Mouse (Mus musculus): Measurements from ENCODE around the gene Rxylt1. TPM values are rescaled to one million over a fixed set of nuclear protein-coding genes. Genes with fewer than 3 reads are reported as not detected.

Gene Rxylt1
- polyA plus RNA-seq (2015; fragmentation: Nextera tagmentation; extraction: Ambion mirVana), result 48.8 and 52.7 TPM in 2 replicates

DNA sequence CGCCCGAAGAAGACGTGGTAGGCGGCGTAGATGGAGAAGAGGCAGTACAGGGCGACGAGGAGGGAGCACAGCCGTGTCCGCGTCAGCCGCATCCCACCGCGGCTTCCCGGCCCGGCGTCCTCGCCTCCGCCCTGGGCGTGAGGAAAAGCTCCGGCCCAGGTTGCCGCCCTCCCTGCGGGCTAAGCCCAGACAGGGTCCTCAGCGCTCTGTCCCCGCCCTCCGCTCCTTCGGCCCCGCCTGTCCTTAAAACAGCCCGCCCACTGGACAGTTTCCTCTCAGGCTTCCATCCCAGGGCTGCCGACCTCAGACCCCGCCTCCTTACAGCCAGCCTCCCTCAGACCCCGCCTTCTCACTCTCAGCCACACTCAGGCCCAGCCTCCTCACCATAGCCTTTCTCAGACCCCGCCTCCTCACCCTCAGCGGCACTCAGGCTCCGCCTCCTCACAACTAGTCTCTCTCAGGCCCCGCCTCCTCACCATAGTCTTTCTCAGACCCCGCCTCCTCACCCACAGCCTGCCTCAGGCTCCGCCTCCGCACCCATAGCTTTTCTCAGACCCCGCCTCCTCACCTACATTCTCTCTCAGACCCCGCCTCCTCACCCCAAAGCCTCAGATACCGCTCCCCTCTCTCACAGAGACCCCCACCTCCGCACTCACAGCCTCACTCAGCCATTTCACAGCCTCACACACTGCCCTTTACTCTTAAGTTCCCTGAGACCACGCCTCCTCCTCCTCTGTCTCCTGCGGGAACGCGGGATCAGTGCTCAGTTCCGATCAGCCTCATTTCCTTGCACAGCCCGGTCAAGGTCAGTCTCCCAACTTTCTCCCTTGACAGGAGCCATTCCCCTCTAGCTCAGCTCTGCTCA lies at the start of gene Rxylt1:
Gene Rxylt1 (minus strand): TSS at position 392 of the 865 bp plus-strand sequence.
- H3K9me3 ChIP-seq, result no peaks in the 10 kb centered on the region
- peak within 1 kb of the TSS; percentile 82 for H3K9ac ChIP-seq
- peak within 1 kb of the TSS; percentile 95 for H3K27ac ChIP-seq
- no peaks in the 10 kb centered on the region for H3K4me1 ChIP-seq
- ATAC-seq (ENCODE audit: insufficient read depth, low FRiP score, low read depth), result peak; percentile 98
- H3K4me2 ChIP-seq, result peak within 1 kb of the TSS; percentile 73
- H3K27me3 ChIP-seq (replicated peaks), result no peaks in the 10 kb centered on the region
- peak within 1 kb of the TSS; percentile 83 for H3K4me3 ChIP-seq (replicated peaks)
- WGBS, result 1% methylated on average over 46 of the region's 48 CpGs
- no peaks in the 10 kb centered on the region for H3K36me3 ChIP-seq

GRCm38 (mm10) chr10:122121290-122121970 lies 24.3 kb upstream of the Rxylt1 start:
- 90% methylated on average over 21 of the region's 21 CpGs for WGBS
- Histone ChIP-seq H3K4me3 (replicated peaks) (no peak overlapping the region), H3K27me3 (replicated peaks) (no peaks in the 10 kb centered on the region), H3K4me1 (no peaks in the 10 kb centered on the region), H3K36me3 (no peaks in the 10 kb centered on the region), H3K9ac (no peak overlapping the region), H3K27ac (no peak overlapping the region), H3K4me2 (no peak overlapping the region), H3K9me3 (no peaks in the 10 kb centered on the region)
- ATAC-seq (ENCODE audit: insufficient read depth, low FRiP score, low read depth), result no peak

- WGBS, result 74% methylated on average over 16 of the region's 16 CpGs
- no peak for ATAC-seq (ENCODE audit: insufficient read depth, low FRiP score, low read depth)
- no peaks in the 10 kb centered on the region for H3K4me1 ChIP-seq
- H3K9ac ChIP-seq, result no peak overlapping the region
- no peaks in the 10 kb centered on the region for H3K9me3 ChIP-seq
- no peaks in the 10 kb centered on the region for H3K27me3 ChIP-seq (replicated peaks)
- no peak overlapping the region for H3K4me2 ChIP-seq
- no peak overlapping the region for H3K4me3 ChIP-seq (replicated peaks)
- no peaks in the 10 kb centered on the region for H3K36me3 ChIP-seq
- no peak overlapping the region for H3K27ac ChIP-seq
Observed at GRCm38 (mm10) chr10:122120500-122121289, 23.5 kb upstream of the Rxylt1 start.

- Histone ChIP-seq H3K27ac (no peak overlapping the region), H3K4me3 (replicated peaks) (no peak overlapping the region), H3K9ac (no peak overlapping the region), H3K9me3 (no peaks in the 10 kb centered on the region), H3K27me3 (replicated peaks) (no peaks in the 10 kb centered on the region), H3K4me1 (no peaks in the 10 kb centered on the region), H3K36me3 (no peaks in the 10 kb centered on the region), H3K4me2 (no peak overlapping the region)
- WGBS, result 63% methylated on average over 6 of the region's 6 CpGs
- ATAC-seq (ENCODE audit: insufficient read depth, low FRiP score, low read depth), result no peak
Observed at GRCm38 (mm10) chr10:122119451-122119850, 22.3 kb upstream of the Rxylt1 start.

- no peaks in the 10 kb centered on the region for H3K27me3 ChIP-seq (replicated peaks)
- H3K9ac ChIP-seq, result no peak overlapping the region
- no peak overlapping the region for H3K4me3 ChIP-seq (replicated peaks)
- no peak overlapping the region for H3K4me2 ChIP-seq
- no peak overlapping the region for H3K27ac ChIP-seq
- 74% methylated on average over 11 of the region's 11 CpGs for WGBS
- ATAC-seq (ENCODE audit: insufficient read depth, low FRiP score, low read depth), result no peak
- no peaks in the 10 kb centered on the region for H3K4me1 ChIP-seq
- no peaks in the 10 kb centered on the region for H3K9me3 ChIP-seq
- H3K36me3 ChIP-seq, result no peaks in the 10 kb centered on the region
Observed at GRCm38 (mm10) chr10:122116636-122117035, 19.5 kb upstream of the Rxylt1 start.

- Histone ChIP-seq H3K9ac (no peak overlapping the region), H3K4me1 (no peaks in the 10 kb centered on the region), H3K4me2 (no peak overlapping the region), H3K36me3 (no peaks in the 10 kb centered on the region), H3K27ac (no peak overlapping the region), H3K27me3 (replicated peaks) (no peaks in the 10 kb centered on the region), H3K9me3 (no peaks in the 10 kb centered on the region), H3K4me3 (replicated peaks) (no peak overlapping the region)
- no peak for ATAC-seq (ENCODE audit: insufficient read depth, low FRiP score, low read depth)
- 58% methylated on average over 3 of the region's 3 CpGs for WGBS
Observed at GRCm38 (mm10) chr10:122106633-122107028, 9.5 kb upstream of the Rxylt1 start.

DNA sequence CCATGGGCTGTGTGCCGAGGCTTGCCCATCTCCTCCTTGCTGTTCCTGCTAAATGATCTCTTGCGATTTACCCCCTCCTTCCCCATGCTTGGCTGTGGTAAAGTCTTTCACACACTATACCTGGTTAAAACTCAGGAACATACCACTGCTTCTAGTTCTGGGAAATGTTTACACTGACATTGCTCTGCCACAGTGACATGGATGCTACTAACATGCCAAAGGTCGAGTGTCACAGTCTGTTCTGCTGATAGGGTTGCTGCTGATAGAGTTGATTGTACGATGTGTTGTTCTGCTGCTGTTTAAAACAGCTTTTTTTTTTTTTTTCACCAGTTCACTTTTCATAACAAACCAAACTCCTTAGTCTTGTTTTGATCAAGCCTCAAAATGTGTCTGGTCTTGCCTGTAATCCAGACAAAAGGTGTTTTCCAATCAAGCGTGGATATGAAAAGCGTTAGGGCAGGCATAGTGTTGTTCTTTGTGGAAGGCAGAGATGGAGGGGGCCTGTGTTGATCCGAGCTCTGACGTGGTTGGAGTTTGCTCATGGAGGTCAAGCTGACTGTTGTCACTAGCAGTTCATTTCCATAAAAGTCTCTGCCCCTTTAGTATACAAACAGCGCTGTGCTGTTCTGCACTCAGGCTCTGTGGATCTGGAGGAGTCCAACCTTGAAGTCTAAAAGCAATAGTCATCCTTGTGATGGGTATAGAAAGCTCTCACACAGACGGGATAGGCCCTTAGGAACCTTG lies 8.9 kb upstream of the Rxylt1 start:
- Histone ChIP-seq H3K4me2 (no peak overlapping the region), H3K9ac (no peak overlapping the region), H3K4me1 (no peaks in the 10 kb centered on the region), H3K36me3 (no peaks in the 10 kb centered on the region), H3K4me3 (replicated peaks) (no peak overlapping the region), H3K9me3 (no peaks in the 10 kb centered on the region), H3K27me3 (replicated peaks) (no peaks in the 10 kb centered on the region), H3K27ac (no peak overlapping the region)
- 58% methylated on average over 10 of the region's 10 CpGs for WGBS
- ATAC-seq (ENCODE audit: insufficient read depth, low FRiP score, low read depth), result no peak

DNA sequence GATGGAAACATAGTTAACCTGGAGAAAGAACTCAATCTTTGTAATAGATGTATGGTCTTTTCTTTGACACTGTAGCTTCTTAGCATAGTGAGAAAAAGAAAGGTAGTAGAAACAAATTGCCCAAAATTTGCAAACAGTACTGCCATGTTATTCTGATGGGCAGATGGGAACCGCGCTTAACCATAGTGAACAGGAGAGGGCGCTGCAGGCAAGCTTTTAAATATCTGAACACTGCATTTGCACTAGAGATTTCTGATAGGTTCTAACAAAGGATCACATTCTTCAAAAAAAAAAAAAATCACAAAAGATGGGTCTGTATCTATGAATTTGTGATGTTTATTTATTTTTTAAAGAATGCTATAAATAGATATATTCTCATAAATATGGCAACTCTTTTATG lies 8.2 kb upstream of the Rxylt1 start:
- H3K4me1 ChIP-seq, result no peaks in the 10 kb centered on the region
- no peaks in the 10 kb centered on the region for H3K9me3 ChIP-seq
- H3K27ac ChIP-seq, result no peak overlapping the region
- 0% methylated on average over 3 of the region's 3 CpGs for WGBS
- H3K4me3 ChIP-seq (replicated peaks), result no peak overlapping the region
- H3K36me3 ChIP-seq, result no peaks in the 10 kb centered on the region
- H3K27me3 ChIP-seq (replicated peaks), result no peaks in the 10 kb centered on the region
- no peak overlapping the region for H3K9ac ChIP-seq
- H3K4me2 ChIP-seq, result no peak overlapping the region
- no peak for ATAC-seq (ENCODE audit: insufficient read depth, low FRiP score, low read depth)

DNA sequence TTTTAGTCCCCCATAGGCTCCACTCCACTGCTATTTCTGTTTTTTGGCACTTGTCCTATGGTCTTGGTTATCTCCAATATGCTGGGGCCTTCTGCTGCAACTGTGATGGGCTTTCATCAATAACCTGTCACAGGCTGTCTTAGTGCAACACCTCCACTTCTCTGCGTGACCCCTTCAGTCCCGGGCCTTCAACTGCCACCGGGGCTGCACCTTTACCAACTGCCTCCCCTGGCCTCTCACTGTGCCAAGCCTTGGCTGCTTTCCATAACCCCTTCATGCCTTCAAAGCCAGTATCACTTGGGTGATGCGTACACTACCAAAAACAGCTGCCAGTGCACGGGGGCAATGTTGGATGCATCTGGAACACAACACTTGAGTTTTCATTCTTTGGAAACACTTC lies 5.5 kb upstream of the Rxylt1 start:
- Histone ChIP-seq H3K36me3 (no peaks in the 10 kb centered on the region), H3K4me2 (no peak overlapping the region), H3K4me1 (no peaks in the 10 kb centered on the region), H3K27me3 (replicated peaks) (no peaks in the 10 kb centered on the region), H3K27ac (no peak overlapping the region), H3K4me3 (replicated peaks) (no peak overlapping the region), H3K9ac (no peak overlapping the region), H3K9me3 (no peaks in the 10 kb centered on the region)
- no peak for ATAC-seq (ENCODE audit: insufficient read depth, low FRiP score, low read depth)
- WGBS, result 76% methylated on average over 5 of the region's 5 CpGs

- WGBS, result 0% methylated on average over 47 of the region's 48 CpGs
- ATAC-seq (ENCODE audit: insufficient read depth, low FRiP score, low read depth), result peak; percentile 59
- Histone ChIP-seq H3K36me3 (no peaks in the 10 kb centered on the region), H3K9me3 (no peaks in the 10 kb centered on the region), H3K27me3 (replicated peaks) (no peaks in the 10 kb centered on the region), H3K4me2 (peak overlapping the region; percentile 73), H3K4me3 (replicated peaks) (peak overlapping the region; percentile 83), H3K4me1 (no peaks in the 10 kb centered on the region), H3K27ac (peak overlapping the region; percentile 95), H3K9ac (peak overlapping the region; percentile 82)
Observed at GRCm38 (mm10) chr10:122096462-122096979, 650 bp downstream of the Rxylt1 start.

DNA sequence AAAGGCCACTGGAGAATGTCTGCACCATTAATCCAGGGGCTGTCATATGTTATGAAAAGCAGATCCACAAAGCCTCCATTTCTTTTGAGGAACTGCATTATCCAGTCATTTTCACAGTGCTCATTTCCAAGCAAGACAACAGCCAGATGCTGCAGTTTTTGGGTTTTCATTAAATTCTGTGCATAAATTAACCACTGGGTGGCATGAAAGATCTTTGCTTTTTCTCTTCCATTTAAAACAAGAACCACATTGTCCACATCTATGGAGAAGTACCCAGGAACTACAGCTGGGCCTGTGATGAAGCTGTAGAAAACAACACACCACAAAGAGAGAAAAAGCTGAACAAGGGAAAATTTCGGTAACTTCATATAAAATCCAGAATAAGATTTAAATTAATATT lies 6.7 kb downstream of the Rxylt1 start:
- 93% methylated on average over 1 of the region's 1 CpGs for WGBS
- Histone ChIP-seq H3K9ac (no peak overlapping the region), H3K4me1 (no peaks in the 10 kb centered on the region), H3K4me2 (no peak overlapping the region), H3K9me3 (peaks cover 7% of the 10 kb centered on the region; the same call in 1 of the 2 replicates), H3K27me3 (replicated peaks) (no peaks in the 10 kb centered on the region), H3K36me3 (peaks cover 24% of the 10 kb centered on the region), H3K27ac (no peak overlapping the region), H3K4me3 (replicated peaks) (no peak overlapping the region)
- no peak for ATAC-seq (ENCODE audit: insufficient read depth, low FRiP score, low read depth)
